Mouse (Mus musculus) G1E (cell line): Measurements from ENCODE around the gene Atp11a.

Experiments
- CTCF ChIP-seq: IDR thresholded peaks from 2 replicates; pipeline ENCODE4 v1.5.1; 2012; ENCODE audit warnings: low read depth, low read length, inconsistent platforms, mixed read lengths
- GATA1 ChIP-seq: IDR thresholded peaks from 2 replicates; pipeline ENCODE4 v1.6.1; 2012; ENCODE audit warnings: borderline replicate concordance, low read length, inconsistent platforms, mixed read lengths
- GATA2 ChIP-seq: IDR thresholded peaks from 2 replicates; pipeline ENCODE4 v1.6.1; 2012; ENCODE audit warnings: low read depth, low read length, inconsistent platforms, borderline replicate concordance

DNA sequence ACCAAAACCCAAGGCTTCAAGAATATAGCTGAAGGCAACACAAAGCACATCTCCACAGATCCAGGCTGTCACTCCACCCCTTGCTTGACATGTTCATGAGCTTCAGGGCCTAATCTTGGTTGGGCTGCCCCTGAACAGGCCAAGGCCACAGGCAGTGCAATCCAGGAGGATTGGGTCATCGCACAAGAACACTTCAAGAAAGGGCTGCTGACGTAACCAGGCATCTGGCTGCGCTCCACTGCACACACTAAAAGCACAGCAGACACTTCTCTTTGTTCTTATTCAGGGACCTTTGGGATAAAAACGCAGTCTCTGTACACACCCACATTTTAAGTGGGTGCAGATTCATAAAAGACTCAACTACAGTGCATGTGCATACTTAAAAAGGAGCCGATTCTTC lies 26.0 kb upstream of the Atp11a start:
- TF ChIP-seq GATA2 (no peak), CTCF (no peak), GATA1 (no peak)
